Mouse (Mus musculus) embryo, embryonic 11.5 days (tissue): ENCODE data around the gene Hoxa6.

Experiments used
- DNase-seq: peaks from one replicate; pipeline ENCODE4 v3.0.0-alpha.2; 2012; ENCODE audit warnings: low read depth, low spot score

Hoxa6 gene

DNA sequence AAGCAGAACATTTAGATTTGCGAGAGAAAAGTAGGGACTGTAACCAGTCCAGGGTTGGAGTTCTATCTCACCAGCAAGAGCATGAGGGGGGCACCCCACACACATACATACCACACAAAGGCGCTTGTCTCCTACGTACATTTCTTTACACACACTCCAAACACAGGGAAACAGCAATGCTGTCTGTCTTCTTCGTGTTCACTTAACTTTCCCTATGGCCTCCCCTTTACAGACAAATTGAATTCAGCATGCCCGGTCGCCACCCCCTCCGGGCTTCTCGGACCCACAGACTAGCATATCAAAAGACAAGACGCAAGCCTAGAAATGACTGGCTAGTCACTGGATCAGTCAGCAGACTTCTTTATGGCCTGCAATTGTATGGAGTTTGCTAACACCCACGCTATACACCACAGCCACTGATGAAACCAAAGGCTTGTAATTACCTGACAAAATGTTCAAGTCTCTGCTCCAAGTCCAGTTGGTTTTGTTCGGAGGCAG is 28.3 kb downstream of the Hoxa6 start:
- no peak for DNase-seq

DNA sequence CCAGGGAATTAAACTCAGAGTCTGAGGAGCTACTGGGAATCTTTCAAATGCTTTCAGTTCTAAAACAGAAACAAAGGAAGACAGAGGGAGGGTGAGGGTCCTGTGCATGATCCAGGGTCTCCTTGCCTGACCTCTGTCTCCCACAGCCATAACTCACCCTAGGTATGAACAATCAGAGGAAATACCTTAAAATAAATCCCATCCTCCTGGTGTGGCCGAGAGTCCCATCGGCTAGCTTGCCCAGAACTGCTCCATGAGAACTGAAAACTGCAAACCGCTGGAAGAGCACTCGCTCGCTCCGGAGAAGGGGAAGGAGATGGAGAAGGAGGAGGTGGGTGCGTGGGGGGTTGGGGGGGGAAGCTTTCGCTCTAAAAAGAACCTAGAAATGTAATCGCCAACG is 28.8 kb downstream of the Hoxa6 start:
- DNase-seq: no peak

DNA sequence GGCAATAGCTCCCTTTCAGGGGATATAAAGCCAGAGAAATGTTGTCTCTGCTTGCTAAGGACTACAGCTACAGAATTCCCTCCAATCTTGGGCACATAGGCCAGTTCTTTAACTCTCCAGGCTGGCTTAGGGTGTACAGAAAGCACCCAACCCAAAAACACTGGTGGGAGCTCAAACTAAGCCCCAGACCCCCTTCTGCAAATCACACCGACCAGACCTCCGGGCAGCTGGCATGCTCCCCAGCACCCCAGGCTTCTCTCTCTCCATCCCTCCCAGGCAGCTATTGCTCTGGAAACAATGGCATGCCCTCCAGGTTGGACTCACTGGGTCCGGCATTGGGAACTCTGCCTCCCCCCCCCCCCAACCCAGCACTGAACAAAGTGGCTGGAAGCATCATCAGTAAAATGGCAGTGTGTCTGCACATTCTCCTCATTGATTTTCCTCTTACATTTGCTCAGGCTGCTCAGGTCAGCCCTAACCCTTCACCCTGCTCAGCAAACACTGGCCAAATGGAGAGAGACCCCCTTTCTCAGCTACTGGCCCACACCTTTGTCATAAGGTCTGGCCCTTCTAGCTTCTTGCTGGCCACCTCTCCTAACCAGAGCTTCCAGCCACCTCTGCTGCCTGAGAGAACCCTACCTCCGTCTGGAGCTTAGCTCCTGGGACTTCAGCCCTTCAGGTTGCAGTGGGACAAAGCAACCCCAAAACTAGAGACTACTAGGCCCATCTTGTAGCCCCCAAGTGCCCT is 29.4 kb downstream of the Hoxa6 start:
- DNase-seq: no peak

- DNase-seq: no peak
Measured at GRCm38 (mm10) chr6:52177806-52178205, 30.7 kb downstream of the Hoxa6 start.

GRCm38 (mm10) chr6:52177061-52177735 is 31.3 kb downstream of the Hoxa6 start, which contains the start of gene 5730596B20Rik:
Gene 5730596B20Rik (plus strand): TSS chr6:52177498.
- DNase-seq: no peak

- DNase-seq: no peak
Measured at GRCm38 (mm10) chr6:52176391-52176790, 32.1 kb downstream of the Hoxa6 start.

DNA sequence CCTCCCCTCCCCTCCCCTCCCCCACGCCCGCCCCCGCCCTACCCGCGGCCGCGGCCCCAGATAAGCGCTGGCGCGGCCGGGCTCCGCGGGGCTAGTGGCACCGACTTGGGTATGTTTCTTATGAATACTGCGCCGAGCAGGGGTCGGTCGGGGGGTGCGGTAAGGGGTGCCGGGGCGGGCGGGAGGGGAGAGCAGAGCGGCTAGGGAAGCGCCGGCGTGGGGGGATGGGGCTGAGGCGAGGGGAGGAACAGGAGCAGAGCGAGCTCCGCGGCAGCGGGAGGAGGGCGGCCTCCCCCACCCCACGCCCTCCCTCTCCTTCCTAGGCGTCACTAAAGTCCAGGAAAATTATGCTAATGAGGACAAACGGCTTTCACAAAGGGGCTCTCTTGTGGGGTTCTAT is 32.7 kb downstream of the Hoxa6 start:
- no peak for DNase-seq

DNA sequence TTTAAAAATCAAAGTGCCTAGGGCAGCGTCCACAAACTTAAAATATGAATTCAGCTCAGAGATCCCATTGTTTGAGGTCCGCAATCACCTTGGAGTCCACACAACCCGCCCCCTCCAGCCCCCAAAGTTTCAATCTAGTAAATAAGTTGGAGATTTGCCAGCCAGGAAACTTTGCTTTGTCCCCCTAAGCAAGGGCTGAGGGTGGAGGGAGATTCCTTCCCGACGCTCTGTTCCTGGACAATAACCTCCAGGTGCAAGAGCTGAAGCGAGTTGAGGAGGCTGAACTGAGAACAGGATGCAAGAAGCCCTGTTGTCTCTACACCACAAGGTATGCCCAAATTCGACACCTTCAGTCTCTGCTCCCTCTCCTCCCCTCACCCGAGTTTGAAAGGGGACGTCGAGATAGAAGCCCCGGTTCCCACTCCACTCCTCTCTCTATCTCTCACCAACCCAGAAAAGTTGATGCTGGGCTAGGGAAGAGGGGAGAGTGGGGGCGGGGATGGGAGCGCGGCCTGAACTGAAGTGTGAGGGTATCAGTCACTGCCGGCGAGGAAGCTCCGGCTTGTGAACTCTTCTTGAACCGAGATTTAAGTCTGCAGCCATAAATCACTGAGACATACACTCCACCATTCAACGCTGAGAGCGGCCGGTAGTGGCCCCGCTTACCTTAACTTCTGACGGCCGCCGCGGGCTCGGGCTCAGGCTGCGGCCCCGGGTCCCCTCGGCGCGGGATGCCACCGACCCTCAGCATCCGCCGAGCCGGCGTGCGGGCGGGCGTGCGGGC is 33.4 kb downstream of the Hoxa6 start:
- no peak for DNase-seq

DNA sequence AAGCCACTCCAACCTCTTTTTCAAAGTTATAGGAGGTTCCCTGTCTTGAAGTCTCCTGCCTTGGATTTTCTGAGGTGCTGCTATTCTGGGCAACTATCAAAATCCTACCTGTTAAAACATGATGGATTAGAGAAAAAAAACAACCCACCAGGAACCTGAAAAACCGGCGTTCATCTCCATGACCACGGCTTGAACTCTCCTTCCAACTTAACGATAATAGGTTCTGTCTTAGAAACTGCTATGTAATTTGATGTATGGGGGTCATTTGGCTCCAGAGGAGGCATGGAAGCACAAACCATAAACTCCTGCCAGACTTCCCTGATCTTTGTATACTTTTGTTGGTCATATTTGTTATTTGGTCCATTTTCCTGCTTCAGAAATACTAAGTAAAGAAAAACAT is 34.9 kb downstream of the Hoxa6 start:
- DNase-seq: no peak

DNA sequence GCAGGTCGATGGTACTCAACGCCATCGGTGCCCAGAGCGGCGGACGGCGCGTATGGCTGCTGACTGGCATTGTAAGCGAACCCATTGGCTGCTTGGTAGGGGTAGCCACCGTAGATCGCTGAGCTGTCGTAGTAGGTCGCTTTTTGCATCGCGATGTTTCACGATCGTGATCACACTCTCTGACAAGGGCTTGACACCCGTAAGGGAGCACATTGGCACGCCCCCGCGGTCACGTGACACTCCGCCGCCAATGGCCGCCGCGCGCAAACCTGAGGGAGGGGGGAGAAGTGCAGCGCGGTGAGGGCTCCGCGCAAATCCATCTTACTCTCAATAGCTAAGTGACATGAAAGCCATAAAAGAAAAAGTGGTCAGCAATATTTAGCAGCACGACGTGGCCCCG is 36.0 kb downstream of the Hoxa6 start:
- DNase-seq: peak; percentile 89

GRCm38 (mm10) chr6:52171938-52172337 is 36.6 kb downstream of the Hoxa6 start:
- no peak for DNase-seq

DNA sequence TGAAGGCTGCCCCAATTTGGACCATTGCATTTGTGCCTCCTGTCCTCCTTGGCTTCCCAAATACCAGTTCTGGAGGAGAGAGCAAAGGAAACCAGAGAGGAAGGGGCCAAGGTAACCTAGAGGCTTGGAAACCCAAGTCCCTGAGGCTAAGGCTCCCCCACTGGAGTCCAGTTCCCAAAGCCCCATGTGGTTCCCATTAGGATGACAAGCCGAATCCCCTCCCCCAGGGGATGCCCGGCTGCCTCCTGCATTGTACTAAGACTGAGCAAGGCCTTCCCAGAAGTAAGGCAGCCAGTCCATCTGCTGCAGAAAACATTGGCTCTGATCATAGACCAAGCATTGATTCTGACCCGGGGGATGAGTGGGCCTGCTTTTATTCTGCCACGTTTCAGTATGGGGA is 37.2 kb downstream of the Hoxa6 start:
- DNase-seq: no peak

GRCm38 (mm10) chr6:52170898-52171223 is 37.7 kb downstream of the Hoxa6 start:
- no peak for DNase-seq

DNA sequence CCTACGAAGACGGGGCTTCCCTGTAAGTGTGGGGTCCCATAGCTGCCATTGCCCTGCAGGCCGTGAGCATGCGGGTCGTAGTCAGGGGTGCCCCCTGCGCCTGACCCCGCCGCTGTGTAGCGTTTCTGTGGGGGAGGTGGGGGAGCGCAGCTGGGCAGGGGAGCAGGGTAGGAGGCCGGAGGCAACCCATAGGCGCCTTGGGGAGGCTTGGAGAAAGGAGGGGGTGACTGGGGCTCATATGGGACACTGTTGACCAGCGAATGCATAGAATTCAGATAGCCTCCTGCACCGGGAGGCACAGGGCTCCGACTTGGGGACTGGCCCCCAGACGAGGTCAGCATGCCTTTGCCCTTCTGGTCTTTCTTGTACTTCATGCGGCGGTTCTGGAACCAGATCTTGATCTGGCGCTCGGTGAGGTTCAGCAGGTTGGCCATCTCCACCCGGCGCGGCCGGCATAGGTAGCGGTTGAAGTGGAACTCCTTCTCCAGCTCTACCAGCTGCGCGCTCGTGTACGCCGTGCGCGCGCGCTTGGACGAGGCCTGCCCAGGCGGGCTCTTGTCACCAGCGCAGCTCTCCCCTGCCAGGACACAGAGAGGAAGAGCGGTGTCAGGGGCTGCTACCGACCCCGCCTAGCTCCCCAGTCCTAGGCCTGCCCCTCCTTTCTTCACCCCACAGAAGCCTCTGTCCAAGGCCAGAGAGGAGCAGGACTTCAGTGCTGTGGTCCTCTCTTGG is 38.2 kb downstream of the Hoxa6 start:
- no peak for DNase-seq

DNA sequence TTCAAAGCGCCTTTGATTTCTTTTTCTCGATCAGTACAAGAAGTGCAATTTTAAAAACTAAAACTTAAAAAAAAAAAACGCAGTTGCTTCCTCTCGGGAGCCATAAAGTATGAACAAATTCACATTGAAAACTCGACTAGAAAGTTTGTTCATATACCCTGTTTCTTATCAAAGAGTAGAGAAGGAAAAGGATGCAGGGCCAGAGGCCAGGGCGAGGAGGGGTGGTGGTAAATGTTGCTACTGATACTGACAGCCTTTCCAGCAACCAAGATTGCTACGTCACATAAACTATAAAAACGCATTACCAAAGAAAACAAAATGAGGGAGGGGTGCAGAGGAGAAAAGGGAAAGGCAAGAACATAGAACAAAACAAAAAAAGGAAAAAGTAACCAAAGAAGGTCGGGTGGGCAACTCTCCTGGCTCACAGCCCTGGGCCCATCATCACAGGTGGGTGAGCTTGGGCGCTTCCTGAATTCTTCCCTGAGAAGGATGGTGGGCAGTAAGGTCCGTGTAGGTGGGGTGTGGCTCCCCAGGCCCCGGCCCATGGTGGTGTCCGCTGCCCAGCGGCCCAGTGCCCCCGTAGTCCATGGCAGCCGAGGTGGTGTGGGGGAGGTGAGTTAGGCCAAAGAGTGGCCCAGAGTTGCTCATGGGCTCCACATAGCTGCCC is 38.9 kb downstream of the Hoxa6 start:
- DNase-seq: no peak

- DNase-seq: no peak
Measured at GRCm38 (mm10) chr6:52168191-52169055, 40.1 kb downstream of the Hoxa6 start.

- no peak for DNase-seq
Measured at GRCm38 (mm10) chr6:52167736-52168161, 40.8 kb downstream of the Hoxa6 start.

- DNase-seq: no peak
Measured at GRCm38 (mm10) chr6:52167176-52167575, 41.3 kb downstream of the Hoxa6 start.

DNA sequence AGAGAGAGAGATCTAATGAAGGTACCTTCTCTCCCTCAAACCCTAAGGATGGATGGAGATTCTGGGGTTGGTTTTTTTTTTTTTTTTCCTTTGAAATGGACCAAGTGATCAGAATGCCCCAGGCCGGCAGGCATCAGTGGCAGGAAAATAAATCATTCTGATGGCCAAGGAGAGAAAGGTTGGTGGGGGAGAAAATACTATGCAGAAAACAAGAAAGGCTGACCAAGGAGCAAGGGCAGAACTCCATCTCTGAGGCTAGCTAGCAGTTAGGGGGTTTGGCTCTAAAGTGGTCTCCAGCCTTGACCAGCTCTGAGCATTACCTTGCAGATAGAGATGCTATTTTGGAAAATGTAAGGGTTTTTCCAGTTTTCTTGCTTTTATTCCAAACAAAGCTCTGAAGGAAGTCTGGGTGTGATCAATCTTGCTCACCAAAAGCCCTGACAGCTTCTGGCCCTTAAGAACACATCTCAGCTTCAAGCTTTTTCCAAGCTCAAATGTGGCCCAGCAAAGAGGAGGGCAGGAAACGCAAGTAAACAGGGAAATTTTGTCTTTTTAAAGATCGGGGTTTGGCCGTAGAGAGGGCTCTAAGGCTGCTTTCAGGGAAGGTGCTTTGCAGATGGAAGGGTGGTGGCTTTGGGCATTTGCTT is 42.0 kb downstream of the Hoxa6 start:
- DNase-seq: no peak
